Mouse (Mus musculus) hindlimb bud, embryonic 11.5 days (tissue): ENCODE results near the gene Dnajb8.

Experiments
- DNase-seq: peaks from one replicate; pipeline ENCODE4 v3.0.0-alpha.2; 2012; ENCODE audit warnings: low read depth, low spot score; ENCODE audit errors: extremely low spot score

Dnajb8 gene

DNA sequence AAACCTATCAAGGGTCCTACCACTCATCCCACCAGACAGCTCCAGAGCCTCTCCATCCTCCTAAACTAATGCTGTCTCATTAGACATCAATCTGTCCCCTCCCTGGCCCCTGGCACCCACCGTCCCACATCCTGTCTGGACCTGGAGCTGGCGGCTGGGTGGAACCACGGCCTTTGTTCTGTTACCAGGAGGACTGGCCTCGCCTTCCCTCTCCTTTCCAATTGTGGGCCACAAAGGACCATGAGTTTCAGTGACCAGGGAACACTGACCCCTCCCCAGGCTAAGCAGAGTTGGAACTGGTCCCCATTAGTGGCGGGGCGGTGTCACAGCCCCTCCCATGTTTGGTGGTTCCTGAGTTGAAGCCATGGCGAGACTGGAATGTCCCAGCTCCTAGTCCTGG, 5.5 kb downstream of the Dnajb8 start:
- no peak for DNase-seq

DNA sequence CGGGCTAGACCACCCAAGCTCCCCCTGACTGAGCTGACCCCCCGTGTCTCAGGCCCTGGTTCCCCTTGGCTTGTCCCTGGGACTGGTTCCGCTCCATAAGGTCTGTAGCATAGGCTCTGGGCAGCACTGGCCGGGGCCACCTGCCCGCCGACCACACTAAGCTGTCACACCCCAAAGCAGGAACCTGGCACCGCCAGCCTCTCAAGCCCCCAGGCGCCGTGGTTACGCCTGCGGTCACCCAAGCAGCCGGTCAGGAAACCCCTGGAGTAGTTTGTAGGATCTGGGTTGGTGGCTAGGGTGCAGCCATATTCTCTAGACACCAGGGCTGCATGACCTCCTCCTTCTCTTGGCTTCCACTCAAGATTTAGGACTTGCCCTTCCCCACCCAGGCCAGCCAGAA, 7.2 kb downstream of the Dnajb8 start:
- no peak for DNase-seq

DNA sequence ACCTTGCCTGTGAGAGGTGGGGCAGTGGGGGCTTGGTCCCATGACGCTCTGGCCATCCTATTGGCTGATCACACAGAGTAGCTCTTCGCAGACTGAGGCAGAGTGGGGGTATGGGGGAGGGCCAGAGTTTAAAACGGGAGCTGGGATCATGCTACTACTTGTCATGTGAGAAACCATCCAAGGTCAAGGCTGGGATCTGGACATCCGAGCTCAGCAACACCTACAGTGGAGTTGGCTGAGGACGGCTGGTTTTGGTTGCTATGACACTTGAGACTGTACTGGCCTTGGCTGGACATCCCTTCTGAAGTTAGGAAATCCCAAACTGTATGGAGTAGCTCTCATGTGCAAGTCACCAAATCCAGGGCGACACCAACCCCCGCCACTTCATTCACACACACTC, 9.8 kb downstream of the Dnajb8 start:
- DNase-seq = no peak

DNA sequence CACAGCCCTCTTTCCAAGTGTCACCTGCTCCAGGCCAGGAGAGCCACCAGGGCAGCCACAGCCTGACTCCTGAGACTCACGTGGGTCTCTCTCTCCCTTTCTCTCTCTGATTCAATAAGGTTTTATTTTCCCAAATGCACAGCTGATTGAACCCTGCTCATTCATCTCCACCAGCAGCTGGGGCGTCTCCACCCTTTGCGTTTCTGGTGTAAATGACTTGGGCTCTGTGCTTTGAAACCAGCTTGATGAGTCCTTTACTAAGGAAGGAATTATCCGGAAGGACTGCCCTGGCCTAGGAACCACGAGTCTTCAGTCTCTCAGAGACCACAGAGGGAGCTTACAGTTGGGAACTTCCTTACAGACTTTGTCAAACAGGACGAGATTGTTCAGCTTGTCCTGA, 10.2 kb downstream of the Dnajb8 start:
- DNase-seq = no peak

DNA sequence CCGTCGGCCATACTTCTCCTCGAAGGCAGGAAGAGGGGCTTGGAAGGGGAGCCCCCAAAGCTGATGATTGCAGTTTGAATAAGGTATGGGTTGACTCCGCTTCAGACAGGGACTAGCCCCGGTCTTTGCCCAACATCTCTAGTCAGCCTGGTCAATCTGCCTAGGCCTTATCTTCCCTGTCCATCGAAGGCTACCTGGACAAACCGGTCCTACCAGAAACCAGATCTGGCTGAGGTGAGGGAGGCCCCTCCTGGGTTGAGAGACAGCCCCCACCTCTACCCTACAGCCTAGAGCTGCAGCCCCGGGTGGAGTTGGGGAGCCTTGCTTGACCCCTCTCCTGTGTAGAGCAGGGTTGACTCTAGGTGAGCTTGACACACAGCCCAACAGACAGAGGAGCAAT, 11.9 kb downstream of the Dnajb8 start:
- DNase-seq = no peak

DNA sequence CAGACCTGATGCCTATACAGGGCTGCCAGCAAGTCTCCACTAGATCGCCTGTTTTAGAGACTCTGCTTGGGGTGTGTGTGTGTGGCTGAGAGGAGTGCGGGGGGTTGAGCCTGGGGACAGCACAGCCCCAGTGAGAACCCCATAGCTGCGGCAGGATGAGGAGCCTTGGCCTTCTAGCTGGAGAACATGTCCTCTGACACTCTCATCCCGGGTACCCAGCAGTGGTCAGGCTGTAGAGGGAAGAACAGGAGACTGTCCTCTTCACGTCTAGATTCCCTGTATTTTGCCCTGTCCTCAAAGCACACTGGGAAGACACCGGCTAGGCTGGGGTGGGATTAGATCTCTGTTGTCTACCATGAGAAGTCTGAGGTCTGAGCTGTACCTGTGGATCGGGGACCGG, 13.4 kb downstream of the Dnajb8 start:
- DNase-seq = no peak

DNA sequence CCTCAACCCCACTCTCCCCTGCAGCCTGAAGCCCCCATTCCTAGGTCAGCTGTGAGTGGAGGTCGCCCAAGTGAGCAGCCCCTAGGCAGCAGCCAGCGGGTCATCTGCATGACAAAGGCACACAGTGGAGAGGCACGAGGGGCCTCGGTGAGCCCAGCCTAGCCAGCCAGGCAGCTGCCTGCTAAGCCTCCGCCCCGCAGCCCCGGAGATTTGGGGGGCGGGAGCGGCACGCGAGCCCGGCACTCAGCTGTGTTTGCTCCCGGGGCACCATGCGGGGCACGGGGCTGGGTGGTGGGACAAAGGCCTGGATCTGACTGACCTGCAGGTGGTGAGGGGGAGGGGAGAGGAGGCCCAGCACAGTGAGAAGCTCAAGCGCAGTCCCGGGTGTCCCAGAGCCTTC, 13.9 kb downstream of the Dnajb8 start:
- DNase-seq = no peak

DNA sequence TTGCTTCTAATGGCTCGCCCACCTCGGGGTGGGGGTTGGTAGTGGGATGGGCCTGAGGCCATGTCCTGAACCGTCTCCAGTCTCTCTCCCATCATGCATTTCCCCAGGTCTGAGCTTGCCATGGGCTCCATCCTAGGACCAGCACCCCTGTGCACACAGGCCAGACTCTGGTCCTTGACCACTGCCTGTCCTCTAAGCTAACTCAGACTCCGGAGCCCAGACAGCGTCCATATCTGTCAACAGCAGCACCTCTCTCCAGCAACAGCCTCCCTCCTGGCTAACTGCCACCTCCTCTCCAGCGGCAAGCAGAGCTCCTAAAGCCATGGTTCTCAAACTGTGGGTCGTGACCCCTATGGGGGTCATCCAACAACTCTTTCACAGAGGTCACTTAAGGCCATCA, 14.4 kb downstream of the Dnajb8 start:
- DNase-seq = no peak

DNA sequence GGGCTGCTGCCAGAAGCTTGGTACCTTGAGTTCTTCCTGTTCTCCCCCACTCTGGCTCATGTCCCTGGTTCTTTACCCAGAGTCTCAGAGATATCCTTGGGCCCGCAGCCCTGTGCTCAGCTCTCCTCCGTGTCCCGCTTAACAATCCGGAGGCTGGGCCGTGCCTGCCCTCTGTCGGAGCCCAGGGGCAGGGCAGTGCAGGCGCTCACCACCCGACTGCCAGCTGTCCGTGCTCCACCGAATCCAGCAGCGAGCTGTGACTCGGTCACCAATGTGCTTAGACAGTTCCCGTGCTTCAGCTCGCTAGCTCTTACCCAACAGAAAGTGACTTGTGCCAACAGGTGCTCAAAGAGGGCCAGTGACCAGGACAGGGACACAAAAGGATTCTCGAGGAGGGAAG, 20.5 kb downstream of the Dnajb8 start:
- DNase-seq = peak; percentile 22

DNA sequence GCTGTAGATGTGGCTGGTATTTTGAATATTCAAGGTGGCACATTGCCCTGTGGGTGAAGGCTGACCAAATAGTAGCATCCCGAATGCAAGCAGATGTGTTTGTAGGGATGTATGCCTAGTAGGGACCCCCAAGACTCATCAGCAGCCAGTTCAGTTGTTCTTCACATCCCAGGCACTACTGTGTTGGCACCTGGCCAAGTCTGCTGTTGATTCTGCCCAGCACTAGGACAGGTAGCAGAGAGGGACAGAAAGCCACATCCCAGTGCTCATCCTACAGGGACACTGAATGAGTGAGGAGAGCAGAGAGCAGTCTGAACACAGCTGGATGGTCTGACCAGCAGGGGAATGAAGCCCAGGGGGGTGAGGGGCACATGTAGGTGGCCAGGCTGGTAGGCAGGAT, 27.2 kb downstream of the Dnajb8 start:
- DNase-seq = no peak

DNA sequence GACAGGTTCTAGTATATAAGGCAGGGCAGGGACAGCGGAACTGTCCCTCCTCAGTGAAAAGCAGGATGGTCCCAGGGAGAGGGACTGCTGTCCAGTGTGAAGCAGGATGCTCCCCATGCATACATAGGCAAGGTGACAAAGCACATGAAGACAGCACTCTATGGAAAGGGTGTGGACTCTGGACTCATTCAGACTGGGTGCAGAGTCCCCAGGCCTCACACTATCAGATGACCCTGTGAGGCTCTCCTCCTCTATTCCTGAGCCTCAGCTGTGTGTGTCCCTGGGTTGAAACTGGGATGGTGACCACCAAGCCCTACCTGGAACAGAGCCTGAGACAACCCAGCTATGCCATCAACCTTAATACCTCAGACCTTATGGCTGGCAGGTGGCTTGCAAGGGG, 29.3 kb downstream of the Dnajb8 start:
- DNase-seq = no peak

DNA sequence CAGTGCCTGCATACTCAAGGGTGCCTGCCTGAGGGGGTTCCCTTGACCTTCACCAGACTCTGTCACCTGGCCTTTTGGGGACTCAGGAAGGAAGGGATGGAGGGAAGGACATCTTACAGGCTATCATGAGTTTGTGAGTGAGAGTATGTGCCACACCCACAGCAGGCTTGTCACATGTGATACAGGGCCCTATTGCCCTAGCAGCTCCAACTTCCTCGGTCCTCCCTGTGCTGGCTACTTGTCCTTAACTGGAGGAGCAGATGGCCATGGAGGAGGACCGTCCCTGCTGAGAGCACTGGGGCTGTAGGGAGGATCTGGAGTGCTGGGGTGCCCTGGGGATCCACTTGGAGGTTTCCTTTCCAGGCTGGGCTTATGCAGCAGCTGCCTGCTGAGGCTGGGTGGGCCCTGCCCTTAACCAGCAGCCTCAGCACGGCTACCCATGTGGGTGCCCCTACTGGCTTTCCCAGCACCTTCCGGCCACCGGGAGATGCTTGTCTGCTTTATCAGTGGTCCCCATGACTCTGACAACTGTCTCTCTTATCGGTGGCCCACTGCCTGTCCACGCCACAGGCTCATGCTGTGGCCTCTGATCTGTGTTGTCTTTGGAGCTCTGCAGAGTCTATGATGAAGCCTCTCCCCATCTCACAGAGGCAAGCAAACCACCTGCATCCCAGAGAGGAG, 29.9 kb downstream of the Dnajb8 start:
- no peak for DNase-seq

DNA sequence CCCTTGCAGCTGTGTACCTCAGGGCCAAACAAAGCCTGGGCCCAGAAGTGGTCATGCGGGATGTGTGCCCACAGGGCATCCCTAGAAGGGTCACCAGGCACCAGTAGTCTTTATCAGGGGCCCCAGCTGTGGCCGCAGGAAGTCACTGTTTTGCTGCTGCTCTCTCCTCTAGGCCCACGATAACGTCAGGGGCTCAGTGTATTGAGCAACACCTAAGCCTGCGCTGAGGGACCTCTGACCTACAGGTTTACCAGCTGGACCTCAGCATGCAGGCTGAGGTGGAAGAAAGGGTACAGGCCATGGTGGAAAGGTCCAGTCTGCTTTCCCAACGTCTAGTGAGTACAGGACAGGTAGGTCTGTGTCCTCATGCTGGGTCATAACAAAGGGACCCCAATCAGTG, 32.0 kb downstream of the Dnajb8 start:
- no peak for DNase-seq

DNA sequence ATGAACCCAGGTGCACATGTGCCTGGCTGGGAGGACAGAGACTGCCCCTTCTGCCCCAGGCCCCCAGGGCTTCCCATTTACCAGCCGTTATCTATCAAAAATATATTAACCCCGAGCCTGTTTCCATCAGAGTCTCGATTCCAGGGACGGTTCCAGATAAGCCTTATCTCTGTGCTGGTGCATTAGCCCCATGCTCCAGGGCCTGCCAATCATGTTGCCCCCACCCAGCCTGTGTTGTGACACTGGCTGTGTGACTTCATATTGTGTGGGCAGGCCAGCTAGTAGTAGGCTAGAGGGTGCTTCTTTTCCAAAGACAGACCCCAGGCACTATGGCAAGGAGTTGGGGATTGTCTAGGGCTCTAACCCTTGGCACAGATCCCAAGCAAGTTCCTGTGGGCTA, 33.4 kb downstream of the Dnajb8 start:
- DNase-seq = no peak

DNA sequence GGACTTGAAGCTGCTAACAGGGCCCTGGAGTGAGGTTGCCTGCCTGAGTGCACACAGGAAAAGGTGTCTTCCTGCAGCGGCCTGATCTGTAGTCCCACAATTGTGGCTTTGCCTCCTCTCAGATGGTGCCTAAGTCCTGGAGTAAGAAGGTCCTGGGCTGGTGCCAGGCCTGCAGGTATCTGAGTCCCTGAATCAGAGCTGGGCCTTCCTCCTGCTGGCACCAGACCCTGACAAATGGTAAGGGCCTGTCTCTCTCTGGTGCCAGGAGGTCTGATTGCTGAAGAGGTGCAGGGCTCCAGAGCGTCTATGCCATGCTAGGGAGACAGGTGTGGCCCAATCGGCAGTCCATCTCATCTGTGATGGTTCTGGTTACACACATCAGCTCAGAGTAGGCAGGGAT, 37.6 kb downstream of the Dnajb8 start:
- DNase-seq = no peak

DNA sequence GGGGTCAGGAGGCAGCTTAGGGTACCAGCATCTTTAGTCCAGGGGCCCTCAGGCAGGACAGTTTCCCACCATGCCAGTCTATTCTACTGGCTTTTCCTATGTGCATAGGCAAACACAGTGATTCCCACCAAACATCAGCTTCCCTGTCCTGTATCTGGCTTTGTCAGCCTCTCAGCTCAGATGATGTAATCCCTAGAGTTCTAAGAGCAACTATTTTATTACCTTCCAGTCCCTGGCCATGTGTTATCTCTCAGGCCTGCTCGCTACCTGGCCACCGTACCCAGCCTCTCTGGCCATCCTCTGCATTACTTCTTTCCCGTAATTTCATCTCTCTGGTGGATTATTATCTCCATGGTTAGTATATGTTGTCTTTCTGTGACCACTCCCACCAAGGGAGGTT, 38.6 kb downstream of the Dnajb8 start:
- DNase-seq = no peak

DNA sequence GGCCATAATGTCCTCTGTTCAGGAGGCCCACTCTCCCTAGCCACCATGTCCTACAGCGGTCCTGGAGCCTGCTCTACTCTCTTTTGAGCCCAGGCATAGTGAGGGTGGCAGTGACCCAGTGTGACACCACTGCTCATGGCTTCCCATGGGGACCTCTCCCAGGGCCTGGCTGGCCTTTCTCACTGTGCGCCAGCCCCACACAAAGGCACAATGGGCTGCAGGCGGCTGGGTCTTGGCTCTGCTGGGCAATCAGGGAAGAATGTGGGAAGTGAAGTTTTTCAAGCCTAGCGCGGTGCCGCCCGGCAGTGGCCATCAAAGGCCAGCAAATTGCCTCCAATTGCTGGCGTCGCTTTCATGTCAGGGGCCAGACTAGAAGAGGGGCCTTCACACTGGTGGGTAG, 40.1 kb downstream of the Dnajb8 start:
- DNase-seq = no peak

DNA sequence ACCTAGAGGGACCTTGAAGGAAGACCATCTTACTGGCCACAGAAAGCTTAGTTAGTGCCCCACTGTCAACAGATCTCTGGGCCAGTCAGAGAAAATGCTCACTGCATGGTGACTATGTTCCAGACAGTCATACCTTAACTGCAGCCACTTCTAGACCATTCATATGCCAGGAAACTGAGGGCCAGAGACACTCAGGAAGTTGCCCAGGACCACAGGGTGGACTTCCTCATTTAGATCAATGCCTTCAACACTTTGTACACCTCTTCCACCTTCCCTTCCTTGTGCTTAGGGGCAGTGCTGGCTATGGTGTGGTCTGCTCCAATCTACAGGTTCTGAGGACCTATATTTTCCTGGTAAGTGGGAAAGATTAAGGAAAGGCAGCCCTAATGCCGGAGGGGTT, 43.3 kb downstream of the Dnajb8 start:
- DNase-seq = no peak

DNA sequence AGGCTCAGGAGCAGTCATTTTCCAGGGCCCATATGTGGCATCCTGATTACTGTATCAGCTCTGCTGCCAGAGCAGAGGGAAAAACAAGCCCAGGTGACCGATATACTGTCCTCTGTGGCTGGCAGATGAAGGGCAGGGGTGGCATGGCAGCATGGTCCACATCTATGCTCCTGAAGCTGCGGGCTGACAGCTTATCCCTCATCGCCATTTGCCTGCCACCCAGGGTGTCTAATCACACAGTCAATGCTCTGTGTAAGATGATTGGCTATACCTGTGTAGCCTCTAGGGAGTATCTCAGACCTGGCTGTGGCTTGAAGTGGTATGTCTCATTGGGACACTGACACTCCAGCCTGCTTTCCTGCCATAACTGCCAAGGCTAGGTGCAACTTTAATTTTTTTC, 44.0 kb downstream of the Dnajb8 start:
- no peak for DNase-seq

DNA sequence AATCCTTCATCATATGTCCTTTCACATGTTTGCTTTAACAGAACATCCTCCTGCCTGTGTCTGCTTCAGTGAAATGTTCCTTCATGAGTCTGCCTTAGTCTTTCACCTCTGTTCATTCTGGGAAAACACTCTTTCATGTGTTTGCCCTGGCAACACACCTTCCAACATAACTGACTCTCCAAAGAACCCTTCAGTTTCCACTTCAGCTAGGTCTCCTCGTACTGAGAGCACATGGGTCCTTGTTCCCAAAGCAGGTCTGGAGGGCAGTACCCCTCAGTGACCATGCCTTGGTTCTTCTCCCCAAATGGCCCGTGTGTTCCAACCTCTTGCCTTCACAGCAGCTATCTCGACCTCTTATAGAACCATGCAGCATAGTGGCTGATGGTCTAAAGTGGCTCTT, 45.0 kb downstream of the Dnajb8 start:
- DNase-seq = no peak

DNA sequence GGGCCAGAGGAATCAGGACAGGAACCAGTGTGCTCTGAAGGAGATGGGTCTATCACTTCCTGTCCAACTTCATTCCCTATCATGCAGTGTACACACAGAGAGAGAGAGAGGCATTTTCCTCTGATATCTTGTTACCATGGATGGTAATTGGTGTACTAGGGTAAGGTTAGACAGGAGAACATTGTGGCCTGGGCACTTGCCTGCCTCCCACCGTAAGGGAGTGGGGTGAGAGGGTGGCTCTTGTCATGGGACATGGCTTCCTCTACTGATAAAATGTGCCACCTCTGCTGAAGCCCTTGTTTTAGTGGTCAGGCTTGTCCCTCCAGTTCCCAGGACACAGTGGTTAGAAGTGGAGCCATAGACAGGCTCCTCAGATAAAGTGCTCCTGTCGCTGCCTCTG, 45.9 kb downstream of the Dnajb8 start:
- no peak for DNase-seq

DNA sequence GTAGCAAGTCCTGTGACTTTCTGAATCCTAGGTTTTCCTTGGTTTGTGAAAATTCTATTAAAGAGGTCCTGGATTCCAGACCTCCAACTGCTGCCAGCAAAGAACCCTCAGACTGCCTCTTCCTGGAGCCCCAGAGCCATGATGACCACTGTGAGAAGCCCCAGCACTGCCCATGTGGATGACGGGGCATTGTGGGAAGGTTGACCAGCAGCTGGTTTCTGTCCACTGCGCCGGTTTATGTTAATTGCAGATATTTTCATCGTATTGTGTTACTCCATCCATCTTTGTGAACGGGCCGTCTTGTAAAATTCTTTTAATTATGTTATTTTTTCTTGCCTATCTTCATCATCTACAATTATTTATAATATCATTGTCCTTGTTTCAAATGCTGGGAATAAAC, 52.6 kb downstream of the Dnajb8 start:
- no peak for DNase-seq

DNA sequence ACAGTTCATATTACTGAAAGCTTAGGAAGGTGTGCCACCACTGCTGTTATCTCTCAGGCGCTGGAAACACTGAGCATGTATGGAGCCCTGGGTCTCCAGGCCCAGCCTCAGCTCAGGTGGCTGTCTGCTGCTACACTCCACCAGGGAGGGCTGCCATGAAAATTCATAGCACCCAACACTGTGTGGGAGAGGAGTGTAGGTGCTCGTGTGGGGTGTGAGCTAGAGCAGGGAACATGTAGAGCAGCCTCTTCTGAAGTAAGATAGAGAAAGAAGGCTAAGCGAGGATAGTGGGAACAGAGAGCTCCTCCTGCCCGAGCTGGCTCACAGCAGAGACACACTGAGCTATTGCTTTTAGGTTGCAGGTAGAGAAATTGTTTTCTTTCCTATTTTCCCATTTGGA, 54.2 kb downstream of the Dnajb8 start:
- DNase-seq = no peak

DNA sequence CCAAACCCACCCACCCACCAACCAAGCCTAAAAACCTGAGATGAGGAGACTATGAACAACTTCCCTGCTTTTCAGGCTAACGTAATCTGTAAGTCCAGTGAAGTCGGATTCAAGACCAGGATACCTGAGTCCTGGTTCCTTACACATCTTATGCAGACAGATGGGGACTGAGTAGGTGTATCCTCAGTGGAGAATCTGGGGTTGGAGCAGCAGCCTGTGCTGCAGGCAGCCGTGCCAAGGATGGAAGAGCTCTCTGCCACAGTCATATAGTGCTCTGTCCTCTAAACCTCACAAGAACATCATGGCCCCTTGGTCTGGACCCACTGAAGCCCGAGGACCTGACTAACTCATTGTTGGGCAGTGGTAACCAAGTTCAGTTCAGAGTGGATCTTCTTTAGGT, 55.2 kb downstream of the Dnajb8 start:
- DNase-seq = no peak
